ENCODE assay signal across 9 mouse cellular contexts in the genomic region with DNA sequence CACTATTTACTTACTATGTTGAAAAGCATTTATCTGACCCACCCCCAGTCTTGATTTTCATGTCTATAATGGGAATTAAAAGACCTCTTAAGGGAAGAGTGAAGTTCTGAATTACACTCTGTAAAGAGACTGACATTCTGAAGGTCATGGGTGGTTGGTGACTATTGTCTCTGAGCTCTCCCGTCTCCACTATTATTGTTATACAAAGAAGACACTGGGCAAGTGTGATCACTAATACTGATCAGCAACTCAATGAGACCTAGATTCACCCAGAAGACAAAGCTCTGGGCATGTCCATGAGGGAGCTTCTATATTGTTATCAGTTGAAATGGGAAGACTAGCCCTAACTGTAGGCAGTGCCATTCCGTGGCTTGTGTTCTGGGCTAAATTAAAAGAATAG.
"Had no signal": no experiment of that assay in that cellular context is flagged by ENCODE, and none has a peak within 500 bp of the region (broad histone marks: within the 10 kb centered on the region; RNA-seq: fewer than 3 reads in every experiment).

No protein-coding gene starts in this region.

- DNase-seq: lung, adult 18-20 months; lung, embryonic 14.5 days; lung, postnatal 10 days; lung, postnatal 4 days; midbrain, embryonic 14.5 days; right cerebral cortex, postnatal 14 days; thymus, adult 18-20 months; thymus, postnatal 14 days; thymus, postnatal 4 days had no signal
